Mouse (Mus musculus) lung, adult 2 months (tissue): Measurements from ENCODE around the gene Haus4.

ENCODE experiments used
- CTCF ChIP-seq: fragments of 200-500 bp; IDR thresholded peaks from 2 replicates; pipeline ENCODE4 v1.5.1; 2011; ENCODE audit warnings: mild to moderate bottlenecking, low read length, control low read depth; ENCODE audit not compliant: insufficient read depth
- POLR2A ChIP-seq: fragments of 200-500 bp; IDR thresholded peaks from 2 replicates; pipeline ENCODE4 v1.6.1; 2011; ENCODE audit warnings: low read depth, mild to moderate bottlenecking, control low read depth, low read length, borderline replicate concordance; ENCODE audit errors: extremely low read depth

DNA sequence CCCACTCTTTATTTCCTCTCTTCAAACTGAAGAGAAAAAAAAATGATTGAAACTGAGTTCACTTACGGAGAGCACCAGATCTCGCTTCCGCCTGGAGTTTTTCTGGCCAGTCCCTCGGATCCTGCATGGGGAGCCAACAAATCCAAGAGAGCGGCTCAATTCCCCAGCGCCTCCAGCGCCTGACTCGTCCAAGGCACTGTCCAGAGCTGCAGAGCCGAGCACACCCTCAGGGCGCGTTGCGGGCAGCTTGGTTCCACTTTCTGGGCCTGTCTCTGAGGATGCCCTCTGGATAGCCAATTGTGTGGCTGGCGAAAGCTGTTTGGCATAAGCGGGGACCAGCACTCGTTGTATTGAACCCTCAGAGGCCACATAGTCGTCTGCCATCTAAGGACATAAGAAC lies 36.6 kb upstream of the Haus4 start:
- TF ChIP-seq CTCF (no peak), POLR2A (no peak)
